Mouse (Mus musculus) neural tube, embryonic 15.5 days (tissue): ENCODE data around the gene Clrn3. TPM values are rescaled to one million over a fixed set of nuclear protein-coding genes. Genes with fewer than 3 reads are reported as not detected.
A peak's percentile ranks its signal among the peaks of the same experiment; 100 is the strongest.
"Not testable (repeated sequence)": the region's sequence is repeated elsewhere in the genome, so short reads cannot be mapped to it uniquely, and the experiment has no call there.

Source experiments
- ATAC-seq: fragments of 200-750 bp; cut with Nextera tagmentation; 2 replicates; pipeline ENCODE4 v1.8.0; 2017; ENCODE audit warnings: mild to moderate bottlenecking, moderate TSS enrichment, moderate library complexity; ENCODE audit not compliant: low FRiP score
- H3K27ac ChIP-seq: fragments of 300-500 bp; sonication (generic); replicated peaks from 2 replicates; pipeline ENCODE4 v1.5.1; 2015; ENCODE audit warnings: mild to moderate bottlenecking, inconsistent platforms
- H3K27me3 ChIP-seq: fragments of 300-500 bp; sonication (generic); replicated peaks from 2 replicates; pipeline ENCODE4 v1.6.1; 2015; ENCODE audit warnings: inconsistent platforms
- H3K36me3 ChIP-seq: fragments of 300-500 bp; sonication (generic); 2 replicates; pipeline ENCODE4 v1.6.1; 2015; ENCODE audit warnings: inconsistent platforms
- H3K4me1 ChIP-seq: fragments of 300-500 bp; sonication (generic); 2 replicates; pipeline ENCODE4 v1.6.1; 2015; ENCODE audit warnings: inconsistent platforms
- H3K4me2 ChIP-seq: fragments of 300-500 bp; sonication (generic); 2 replicates; pipeline ENCODE4 v1.6.1; 2015; ENCODE audit warnings: inconsistent platforms, mild to moderate bottlenecking, moderate library complexity
- H3K4me3 ChIP-seq: fragments of 300-500 bp; sonication (generic); replicated peaks from 2 replicates; pipeline ENCODE4 v1.5.1; 2015; ENCODE audit warnings: mild to moderate bottlenecking, inconsistent platforms
- H3K9ac ChIP-seq: fragments of 300-500 bp; sonication (generic); replicated peaks from 2 replicates; pipeline ENCODE4 v1.6.1; 2015; ENCODE audit warnings: mild to moderate bottlenecking, inconsistent platforms
- H3K9me3 ChIP-seq: fragments of 300-500 bp; sonication (generic); replicated peaks from 2 replicates; pipeline ENCODE4 v1.6.1; 2016; ENCODE audit warnings: inconsistent platforms
- WGBS: fragments of 180-500 bp; shearing (Covaris S2); methylation state at CpG from one replicate; pipeline ENCODE4 v1.1.7; 2015; ENCODE audit warnings: mixed read lengths; 5-methylcytosine and 5-hydroxymethylcytosine counted together
- polyA plus RNA-seq: library from polyadenylated mRNA; unstranded; fragments of >200 nt; fragmentation: Nextera tagmentation; extraction: Ambion mirVana; gene quantifications from 2 replicates; pipeline ENCODE4 v1.2.1, GENCODE M21; 2015

Clrn3 gene
- polyA plus RNA-seq, 1 experiment from 2014 or later = not detected

- H3K4me2 ChIP-seq = no peak overlapping the region
- 78% methylated on average over 4 of the region's 4 CpGs for WGBS
- no peak overlapping the region for H3K4me3 ChIP-seq
- no peaks in the 10 kb centered on the region for H3K27me3 ChIP-seq
- no peak for ATAC-seq
- no peak overlapping the region for H3K9ac ChIP-seq
- no peaks in the 10 kb centered on the region for H3K9me3 ChIP-seq
- H3K27ac ChIP-seq = no peak overlapping the region
- no peaks in the 10 kb centered on the region for H3K36me3 ChIP-seq
- H3K4me1 ChIP-seq = no peaks in the 10 kb centered on the region
Observed at GRCm38 (mm10) chr7:135508602-135509001, 19.9 kb downstream of the Clrn3 start.

GRCm38 (mm10) chr7:135506506-135506905, 21.9 kb downstream of the Clrn3 start:
- not testable (repeated sequence) for H3K4me2 ChIP-seq, ATAC-seq, H3K9me3 ChIP-seq, H3K27me3 ChIP-seq, H3K4me1 ChIP-seq, H3K36me3 ChIP-seq, H3K27ac ChIP-seq, H3K9ac ChIP-seq, H3K4me3 ChIP-seq
- 95% methylated on average over 5 of the region's 5 CpGs for WGBS

DNA sequence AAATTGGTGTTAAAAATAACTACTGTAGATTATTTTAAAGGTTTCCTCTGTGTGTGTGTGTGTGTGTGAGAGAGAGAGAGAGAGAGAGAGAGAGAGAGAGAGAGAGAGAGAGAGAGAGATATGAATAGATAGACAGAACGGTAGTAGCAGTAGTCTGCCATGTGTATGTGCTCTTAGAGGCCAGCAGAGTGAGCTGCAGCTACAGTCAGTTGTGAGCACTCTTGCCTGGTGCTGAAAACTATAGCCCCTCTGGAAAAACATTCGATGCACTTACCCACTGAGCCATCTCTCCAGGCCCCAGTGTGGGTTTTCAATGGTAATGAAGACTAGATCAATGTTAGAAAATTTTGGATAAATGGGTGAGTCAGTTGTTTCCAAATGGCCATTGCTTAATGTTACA, 29.1 kb downstream of the Clrn3 start:
- Histone ChIP-seq H3K9ac (no peak overlapping the region), H3K4me1 (no peaks in the 10 kb centered on the region), H3K36me3 (no peaks in the 10 kb centered on the region), H3K9me3 (no peaks in the 10 kb centered on the region), H3K4me2 (no peak overlapping the region), H3K4me3 (no peak overlapping the region), H3K27ac (no peak overlapping the region), H3K27me3 (no peaks in the 10 kb centered on the region)
- 78% methylated on average over 2 of the region's 2 CpGs for WGBS
- ATAC-seq = no peak

- Histone ChIP-seq H3K4me1 (no peaks in the 10 kb centered on the region), H3K27me3 (no peaks in the 10 kb centered on the region), H3K4me3 (no peak overlapping the region), H3K9ac (no peak overlapping the region), H3K9me3 (no peaks in the 10 kb centered on the region), H3K27ac (no peak overlapping the region), H3K4me2 (no peak overlapping the region), H3K36me3 (no peaks in the 10 kb centered on the region)
- WGBS = 84% methylated on average over 3 of the region's 3 CpGs
- ATAC-seq = no peak
Observed at GRCm38 (mm10) chr7:135498565-135499186, 29.8 kb downstream of the Clrn3 start.

- H3K4me3 ChIP-seq = no peak overlapping the region
- H3K9ac ChIP-seq = no peak overlapping the region
- 47% methylated on average over 3 of the region's 3 CpGs for whole genome bisulfite sequencing
- no peaks in the 10 kb centered on the region for H3K4me1 ChIP-seq
- H3K27me3 ChIP-seq = no peaks in the 10 kb centered on the region
- H3K36me3 ChIP-seq = no peaks in the 10 kb centered on the region
- no peaks in the 10 kb centered on the region for H3K9me3 ChIP-seq
- no peak overlapping the region for H3K27ac ChIP-seq
- H3K4me2 ChIP-seq = no peak overlapping the region
- no peak for ATAC-seq
Observed at GRCm38 (mm10) chr7:135495303-135495702, 33.2 kb downstream of the Clrn3 start.

- no peaks in the 10 kb centered on the region for H3K27me3 ChIP-seq
- no peaks in the 10 kb centered on the region for H3K9me3 ChIP-seq
- no peaks in the 10 kb centered on the region for H3K36me3 ChIP-seq
- no peak for ATAC-seq
- no peak overlapping the region for H3K4me3 ChIP-seq
- no peak overlapping the region for H3K9ac ChIP-seq
- 57% methylated on average over 8 of the region's 8 CpGs for WGBS
- no peak overlapping the region for H3K4me2 ChIP-seq
- H3K4me1 ChIP-seq = peaks cover 20% of the 10 kb centered on the region
- no peak overlapping the region for H3K27ac ChIP-seq
Observed at GRCm38 (mm10) chr7:135490500-135490886, 38.0 kb downstream of the Clrn3 start.

- no peak overlapping the region for H3K4me2 ChIP-seq
- H3K27me3 ChIP-seq = no peaks in the 10 kb centered on the region
- WGBS = 80% methylated on average over 9 of the region's 9 CpGs
- no peak overlapping the region for H3K9ac ChIP-seq
- no peak overlapping the region for H3K4me3 ChIP-seq
- peaks cover 25% of the 10 kb centered on the region for H3K4me1 ChIP-seq
- no peaks in the 10 kb centered on the region for H3K9me3 ChIP-seq
- no peaks in the 10 kb centered on the region for H3K36me3 ChIP-seq
- H3K27ac ChIP-seq = no peak overlapping the region
- ATAC-seq = no peak
Observed at GRCm38 (mm10) chr7:135489724-135490499, 38.5 kb downstream of the Clrn3 start.

GRCm38 (mm10) chr7:135488214-135488810, 40.1 kb downstream of the Clrn3 start:
- H3K9me3 ChIP-seq = no peaks in the 10 kb centered on the region
- H3K36me3 ChIP-seq = no peaks in the 10 kb centered on the region
- peaks cover 6% of the 10 kb centered on the region; the same call in 1 of the 2 replicates for H3K27me3 ChIP-seq
- no peak overlapping the region for H3K9ac ChIP-seq
- 74% methylated on average over 6 of the region's 6 CpGs for WGBS
- peaks cover 28% of the 10 kb centered on the region for H3K4me1 ChIP-seq
- no peak overlapping the region for H3K4me3 ChIP-seq
- no peak overlapping the region for H3K27ac ChIP-seq
- no peak overlapping the region for H3K4me2 ChIP-seq
- no peak for ATAC-seq

DNA sequence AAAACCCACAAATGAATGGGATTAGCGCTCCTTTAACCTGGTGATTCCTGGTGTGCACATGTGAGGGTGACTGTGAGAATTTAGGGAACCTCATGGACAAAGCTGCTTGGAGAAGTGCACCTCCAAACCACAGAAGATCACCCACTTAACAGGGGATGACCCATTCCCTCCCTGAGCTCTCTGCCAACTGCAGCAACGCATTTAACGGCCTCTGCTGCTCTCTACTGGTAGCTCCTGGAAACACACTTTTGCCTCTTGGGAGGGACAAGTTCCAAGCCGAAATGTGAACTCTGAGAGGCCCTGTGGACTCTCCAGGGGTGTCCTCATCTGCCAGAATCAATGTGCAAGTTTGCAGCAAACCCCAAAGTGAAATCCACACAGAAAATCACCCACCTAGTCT, 41.0 kb downstream of the Clrn3 start:
- H3K9me3 ChIP-seq = no peaks in the 10 kb centered on the region
- ATAC-seq = peak; percentile 41; the same call in 1 of the 2 replicates
- H3K36me3 ChIP-seq = no peaks in the 10 kb centered on the region

GRCm38 (mm10) chr7:135486645-135487382, 41.6 kb downstream of the Clrn3 start:
- no peak overlapping the region for H3K4me2 ChIP-seq
- H3K4me1 ChIP-seq = peaks cover 28% of the 10 kb centered on the region
- H3K36me3 ChIP-seq = no peaks in the 10 kb centered on the region
- peaks cover 9% of the 10 kb centered on the region; the same call in 1 of the 2 replicates for H3K27me3 ChIP-seq
- no peak overlapping the region for H3K4me3 ChIP-seq
- H3K9ac ChIP-seq = no peak overlapping the region
- no peak for ATAC-seq
- WGBS = 34% methylated on average over 10 of the region's 10 CpGs
- H3K9me3 ChIP-seq = no peaks in the 10 kb centered on the region
- H3K27ac ChIP-seq = no peak overlapping the region

More for the DNA sequence above, 41.0 kb downstream of the Clrn3 start:
- no peak overlapping the region for H3K4me2 ChIP-seq
- WGBS = 21% methylated on average over 4 of the region's 4 CpGs
- no peak overlapping the region for H3K4me3 ChIP-seq
- no peak overlapping the region for H3K9ac ChIP-seq
- H3K4me1 ChIP-seq = peaks cover 28% of the 10 kb centered on the region
- H3K27me3 ChIP-seq = peaks cover 9% of the 10 kb centered on the region; the same call in 1 of the 2 replicates
- H3K27ac ChIP-seq = no peak overlapping the region

GRCm38 (mm10) chr7:135485796-135486410, 42.6 kb downstream of the Clrn3 start:
- Histone ChIP-seq H3K4me3 (no peak overlapping the region), H3K4me2 (no peak overlapping the region; the same call in 1 of the 2 replicates), H3K36me3 (no peaks in the 10 kb centered on the region), H3K4me1 (peaks cover 28% of the 10 kb centered on the region), H3K9me3 (no peaks in the 10 kb centered on the region), H3K9ac (no peak overlapping the region), H3K27ac (no peak overlapping the region), H3K27me3 (peaks cover 9% of the 10 kb centered on the region; the same call in 1 of the 2 replicates)
- WGBS = 12% methylated on average over 12 of the region's 12 CpGs
- peak; percentile 68; the same call in 1 of the 2 replicates for ATAC-seq
